Mouse (Mus musculus) forebrain, embryonic 10.5 days (tissue): ENCODE results near the gene Ube2q1. TPM values are rescaled to one million over a fixed set of nuclear protein-coding genes. Genes with fewer than 3 reads are reported as not detected.
A peak's percentile ranks its signal among the peaks of the same experiment; 100 is the strongest.
"Not testable (repeated sequence)": the region's sequence is repeated elsewhere in the genome, so short reads cannot be mapped to it uniquely, and the experiment has no call there.

Experiments used
- DNase-seq: peaks from one replicate; pipeline ENCODE4 v3.0.0-alpha.2; 2017; ENCODE audit warnings: low spot score; ENCODE audit errors: extremely low spot score
- H3K27ac ChIP-seq: fragments of 300-500 bp; sonication (generic); 2 replicates; pipeline ENCODE4 v1.5.1; 2016; ENCODE audit warnings: mild to moderate bottlenecking
- H3K27me3 ChIP-seq: fragments of 300-500 bp; sonication (generic); 2 replicates; pipeline ENCODE4 v1.6.1; 2016; ENCODE audit warnings: mild to moderate bottlenecking; ENCODE audit not compliant: poor library complexity, severe bottlenecking
- H3K36me3 ChIP-seq: fragments of 300-500 bp; sonication (generic); replicated peaks from 2 replicates; pipeline ENCODE4 v1.6.1; 2016; ENCODE audit warnings: mild to moderate bottlenecking, moderate library complexity
- H3K4me1 ChIP-seq: fragments of 300-500 bp; sonication (generic); 2 replicates; pipeline ENCODE4 v1.6.1; 2016
- H3K4me3 ChIP-seq: fragments of 300-500 bp; sonication (generic); 2 replicates; pipeline ENCODE4 v1.5.1; 2016; ENCODE audit warnings: mild to moderate bottlenecking, moderate library complexity
- H3K9me3 ChIP-seq: fragments of 300-500 bp; sonication (generic); 2 replicates; pipeline ENCODE4 v1.6.1; 2016; ENCODE audit warnings: mild to moderate bottlenecking, moderate library complexity
- WGBS: fragments of 180-500 bp; shearing (Covaris S2); methylation state at CpG from one replicate; pipeline ENCODE4 v1.1.7; 2016; 5-methylcytosine and 5-hydroxymethylcytosine counted together
- polyA plus RNA-seq: library from polyadenylated mRNA; unstranded; fragments of >200 nt; fragmentation: Nextera tagmentation; extraction: Ambion mirVana; gene quantifications from 2 replicates; pipeline ENCODE4 v1.2.1, GENCODE M21; 2016

Ube2q1 gene
- polyA plus RNA-seq, 1 experiment from 2014 or later: 12.7 TPM

DNA sequence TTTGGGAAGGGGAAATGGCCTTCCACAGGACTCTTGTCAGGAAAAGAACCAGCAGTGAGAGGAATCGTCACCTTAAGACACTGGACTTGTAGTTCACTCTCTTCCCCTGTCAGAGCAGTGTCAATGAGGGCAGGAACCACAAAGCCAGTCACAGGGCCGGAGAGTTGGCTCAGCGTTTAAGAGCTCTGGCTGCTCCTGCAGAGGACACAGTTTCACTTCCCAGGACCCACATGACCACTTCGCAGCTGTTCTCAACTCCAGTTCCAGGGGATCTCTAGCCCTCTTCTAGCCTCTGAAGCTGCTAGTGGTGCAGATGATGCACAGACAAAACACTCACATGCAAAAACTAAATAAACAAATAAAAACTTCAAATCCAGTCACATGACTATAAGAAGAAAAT, 22.9 kb downstream of the Ube2q1 start:
- Histone ChIP-seq H3K27ac (no peak overlapping the region), H3K4me1 (peaks cover 8% of the 10 kb centered on the region), H3K9me3 (no peaks in the 10 kb centered on the region), H3K4me3 (no peak overlapping the region), H3K36me3 (no peaks in the 10 kb centered on the region), H3K27me3 (peaks cover 9% of the 10 kb centered on the region; the same call in 1 of the 2 replicates)
- DNase-seq: no peak
- WGBS: 71% methylated on average over 4 of the region's 4 CpGs

DNA sequence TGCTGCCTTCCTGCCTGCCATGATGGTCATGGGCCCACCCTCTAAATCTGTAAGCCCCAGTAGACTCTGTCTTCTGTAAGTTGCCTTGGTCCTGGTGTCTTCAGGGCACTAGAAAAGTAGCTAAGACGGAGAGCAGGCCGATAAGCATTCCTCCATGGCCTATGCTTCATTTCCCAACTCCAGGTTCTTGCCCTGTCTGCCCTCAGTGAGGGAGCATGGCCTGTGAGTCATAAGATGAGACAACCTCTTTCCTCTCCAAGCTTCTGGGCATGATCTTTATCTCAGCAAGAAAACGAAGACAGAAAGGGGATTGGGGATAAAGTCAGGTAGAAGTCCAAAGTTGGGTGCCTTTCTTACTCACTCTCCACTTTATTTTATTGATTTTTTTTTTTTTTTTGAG, 25.1 kb downstream of the Ube2q1 start:
- WGBS: 87% methylated on average over 3 of the region's 3 CpGs

DNA sequence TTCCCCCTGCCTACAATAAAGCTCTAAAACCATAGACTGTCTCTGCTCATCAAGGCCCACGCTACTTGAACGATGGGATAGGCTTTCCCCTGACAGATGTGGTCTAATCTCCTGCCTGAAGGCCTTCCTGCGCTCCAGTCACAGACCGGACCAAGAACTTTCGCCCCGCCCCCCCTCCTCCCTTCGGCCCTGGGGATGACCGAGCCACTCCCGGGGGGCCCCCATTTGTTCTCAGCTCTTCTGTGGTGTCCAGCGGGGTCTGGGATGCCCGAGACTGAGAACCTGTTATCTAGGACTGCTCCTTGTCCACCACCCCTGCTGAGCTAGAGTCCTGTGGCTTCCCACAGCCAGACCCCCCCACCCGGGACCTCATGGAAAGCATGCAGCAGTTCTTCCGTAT, 26.1 kb downstream of the Ube2q1 start:
- Histone ChIP-seq H3K4me1 (peaks cover 12% of the 10 kb centered on the region), H3K27ac (peak overlapping the region; percentile 60; the same call in 1 of the 2 replicates), H3K36me3 (no peaks in the 10 kb centered on the region), H3K9me3 (no peaks in the 10 kb centered on the region), H3K4me3 (peak overlapping the region; percentile 35), H3K27me3 (peaks cover 9% of the 10 kb centered on the region; the same call in 1 of the 2 replicates)
- no peak for DNase-seq
- 3% methylated on average over 13 of the region's 13 CpGs for WGBS

More for the DNA sequence above, 25.1 kb downstream of the Ube2q1 start:
- Histone ChIP-seq H3K9me3 (no peaks in the 10 kb centered on the region), H3K4me3 (no peak overlapping the region), H3K27me3 (peaks cover 9% of the 10 kb centered on the region; the same call in 1 of the 2 replicates), H3K36me3 (no peaks in the 10 kb centered on the region), H3K4me1 (peaks cover 12% of the 10 kb centered on the region), H3K27ac (no peak overlapping the region)
- DNase-seq: no peak

DNA sequence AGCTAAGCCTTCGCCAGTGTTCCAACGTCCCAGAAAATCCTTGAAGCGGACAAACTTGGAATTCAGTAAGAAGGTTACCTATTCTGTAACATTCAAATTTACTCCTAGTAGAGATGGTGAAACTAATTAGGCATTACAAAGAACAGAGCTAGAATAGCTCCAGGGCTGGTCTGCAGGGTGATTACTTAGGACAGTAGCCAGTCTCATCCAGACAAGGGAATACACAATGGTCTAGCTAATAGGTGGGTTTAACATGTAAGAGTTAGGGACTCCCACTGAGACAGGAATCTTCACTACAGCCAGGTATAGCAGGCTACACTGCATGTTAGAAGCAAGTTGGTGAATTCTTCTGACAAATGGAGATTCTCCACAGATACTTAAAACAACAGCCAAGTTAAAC, 26.7 kb downstream of the Ube2q1 start:
- not testable (repeated sequence) for H3K27me3 ChIP-seq, H3K36me3 ChIP-seq, H3K4me3 ChIP-seq, H3K9me3 ChIP-seq, DNase-seq, H3K27ac ChIP-seq
- H3K4me1 ChIP-seq: peaks cover 12% of the 10 kb centered on the region
- WGBS: 26% methylated on average over 3 of the region's 3 CpGs

DNA sequence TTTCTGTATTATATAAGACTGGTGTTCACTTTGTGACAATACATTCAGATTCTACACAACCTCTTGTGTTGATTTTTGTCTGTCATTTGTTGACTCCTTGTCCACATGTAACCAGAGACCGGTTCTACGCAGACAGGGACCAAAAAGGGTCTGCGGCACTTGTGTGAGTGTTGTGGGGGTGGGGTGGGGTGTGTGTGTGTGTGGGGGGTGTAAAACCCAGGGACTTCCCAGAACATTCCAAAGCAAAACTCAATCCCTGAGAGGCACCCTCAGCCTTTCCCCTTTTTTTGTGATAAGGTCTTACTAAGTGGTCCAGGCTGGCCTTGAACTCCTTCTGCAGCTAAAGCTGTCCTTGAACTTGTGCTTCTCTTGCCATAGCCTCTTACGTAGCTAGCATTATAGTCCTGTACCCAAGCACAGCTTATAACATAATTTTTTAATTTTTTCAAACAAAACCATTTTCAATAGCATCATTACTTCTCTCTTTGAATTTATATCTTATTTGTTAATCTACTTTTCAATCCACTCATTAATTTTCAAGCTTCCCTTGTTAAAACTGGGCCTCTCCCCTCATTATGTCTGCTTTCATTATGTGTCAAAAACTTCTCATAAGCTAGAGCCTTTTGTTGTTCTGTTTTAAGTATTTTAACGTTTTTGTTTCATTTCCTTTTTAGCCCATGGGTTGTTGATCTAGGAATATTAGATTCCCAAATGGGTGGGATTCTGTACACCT, 27.5 kb downstream of the Ube2q1 start:
- 63% methylated on average over 5 of the region's 5 CpGs for WGBS
- no peaks in the 10 kb centered on the region for H3K36me3 ChIP-seq
- no peak for DNase-seq
- H3K4me3 ChIP-seq: no peak overlapping the region
- peaks cover 9% of the 10 kb centered on the region; the same call in 1 of the 2 replicates for H3K27me3 ChIP-seq
- peaks cover 12% of the 10 kb centered on the region for H3K4me1 ChIP-seq
- no peak overlapping the region for H3K27ac ChIP-seq
- H3K9me3 ChIP-seq: no peaks in the 10 kb centered on the region

DNA sequence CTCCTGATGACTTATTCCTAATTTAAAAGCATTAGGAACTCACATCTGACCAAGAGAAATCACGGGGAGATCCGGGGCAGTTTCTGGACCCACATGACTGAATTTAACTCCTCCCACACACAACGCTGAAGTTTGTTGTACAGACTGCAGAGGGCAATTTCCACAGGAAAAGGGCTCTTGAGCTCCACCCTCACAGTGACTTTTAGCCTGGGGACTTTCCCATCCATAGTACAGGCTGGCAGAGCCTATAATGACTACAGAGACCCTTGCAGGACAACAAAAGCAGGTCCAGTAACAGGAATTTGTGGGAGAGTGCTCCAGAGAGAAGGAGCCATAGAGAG, 28.1 kb downstream of the Ube2q1 start:
- DNase-seq: no peak
- H3K27me3 ChIP-seq: peaks cover 9% of the 10 kb centered on the region; the same call in 1 of the 2 replicates
- H3K27ac ChIP-seq: no peak overlapping the region
- peaks cover 12% of the 10 kb centered on the region for H3K4me1 ChIP-seq
- no peak overlapping the region for H3K4me3 ChIP-seq
- no peaks in the 10 kb centered on the region for H3K36me3 ChIP-seq
- no peaks in the 10 kb centered on the region for H3K9me3 ChIP-seq
- 52% methylated on average over 3 of the region's 3 CpGs for WGBS

DNA sequence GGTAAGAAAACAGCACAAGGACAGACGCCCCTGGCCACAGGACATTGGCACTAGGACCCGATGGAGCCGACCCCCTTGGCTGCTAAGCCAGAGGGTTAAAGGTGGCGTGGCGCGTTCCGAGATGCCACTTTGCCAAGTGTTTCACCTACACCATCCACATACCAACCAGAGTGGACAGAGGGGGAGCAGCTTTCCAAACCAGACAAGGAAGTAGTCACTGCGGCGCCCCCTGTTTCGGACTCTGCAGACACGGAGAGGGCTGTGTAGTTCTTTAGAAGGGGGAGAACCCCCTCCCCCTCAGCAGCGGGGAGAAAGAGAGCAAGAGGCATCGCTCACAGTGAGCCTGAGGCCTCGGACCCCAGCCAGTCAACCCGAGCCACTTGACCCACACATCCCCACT, 29.5 kb downstream of the Ube2q1 start:
- Histone ChIP-seq H3K36me3 (no peaks in the 10 kb centered on the region), H3K4me3 (no peak overlapping the region), H3K9me3 (no peaks in the 10 kb centered on the region), H3K27ac (no peak overlapping the region), H3K27me3 (peaks cover 9% of the 10 kb centered on the region; the same call in 1 of the 2 replicates), H3K4me1 (peaks cover 12% of the 10 kb centered on the region)
- DNase-seq: no peak
- 71% methylated on average over 15 of the region's 15 CpGs for WGBS

DNA sequence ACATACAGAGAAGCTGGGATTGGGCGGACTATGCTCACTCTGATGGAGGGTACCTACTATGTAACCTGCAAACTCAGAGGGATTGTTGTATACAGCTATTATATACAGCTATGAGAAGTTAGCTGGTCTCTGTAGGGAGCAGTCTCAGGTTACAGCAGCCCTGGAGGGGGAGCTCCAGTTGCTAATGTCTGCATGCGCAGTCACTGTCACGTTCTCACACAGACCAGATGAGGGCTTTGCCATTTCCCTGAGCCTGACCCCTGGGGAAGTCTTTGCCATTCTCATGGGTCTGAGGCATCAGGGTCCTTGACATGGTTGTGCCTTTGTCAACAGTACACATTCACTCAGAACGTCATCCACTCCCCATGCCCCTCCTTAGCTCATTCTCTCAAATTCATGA, 31.8 kb downstream of the Ube2q1 start:
- no peak overlapping the region for H3K27ac ChIP-seq
- H3K4me3 ChIP-seq: no peak overlapping the region
- H3K27me3 ChIP-seq: no peaks in the 10 kb centered on the region
- 0 out of 2 replicates have a peak, but pooled peaks cover 3% of the 10 kb centered on the region for H3K4me1 ChIP-seq
- no peaks in the 10 kb centered on the region for H3K9me3 ChIP-seq
- WGBS: 64% methylated on average over 4 of the region's 4 CpGs
- no peaks in the 10 kb centered on the region for H3K36me3 ChIP-seq
- no peak for DNase-seq

DNA sequence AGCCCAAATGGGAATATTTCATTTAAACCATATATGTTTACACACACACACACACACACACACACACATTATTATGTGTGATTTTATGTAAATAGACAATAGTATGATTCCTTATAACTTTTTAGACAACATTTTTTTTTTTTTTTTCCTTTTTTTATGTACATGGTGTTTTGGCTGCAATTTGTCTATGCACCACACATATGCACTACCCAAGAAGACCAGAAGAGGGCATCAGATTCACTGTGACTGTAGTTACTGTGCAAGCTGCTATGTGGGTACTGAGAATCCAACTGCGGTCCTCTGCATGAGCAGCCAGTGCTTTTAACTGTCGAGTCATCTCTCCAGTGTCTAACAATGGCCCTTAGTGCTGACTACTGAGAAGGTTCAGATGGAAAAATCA, 33.3 kb downstream of the Ube2q1 start:
- WGBS: 93% methylated on average over 2 of the region's 2 CpGs
- Histone ChIP-seq H3K36me3 (no peaks in the 10 kb centered on the region), H3K9me3 (no peaks in the 10 kb centered on the region; the same call in 1 of the 2 replicates), H3K27me3 (no peaks in the 10 kb centered on the region), H3K4me1 (0 out of 2 replicates have a peak, but pooled peaks cover 2% of the 10 kb centered on the region), H3K4me3 (no peak overlapping the region), H3K27ac (no peak overlapping the region)
- no peak for DNase-seq

DNA sequence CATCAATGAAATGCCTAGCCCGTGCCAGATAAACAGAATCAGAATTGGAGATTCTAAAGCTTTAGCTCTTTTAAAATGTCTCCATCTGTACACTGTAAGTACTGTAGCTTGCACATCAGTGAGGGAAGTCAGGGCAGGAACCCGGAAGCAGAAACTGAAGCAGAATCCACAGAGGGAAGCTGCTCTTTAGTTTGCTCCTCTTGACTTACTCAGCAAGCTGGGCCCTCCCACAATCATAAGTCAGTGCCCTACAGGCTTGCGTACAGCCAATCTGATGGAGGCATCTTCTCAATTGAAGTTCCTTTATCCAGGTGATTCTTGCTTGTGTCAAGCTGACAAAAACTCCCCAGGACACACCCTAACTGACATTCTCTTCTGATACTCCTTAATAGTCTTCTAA, 33.8 kb downstream of the Ube2q1 start:
- no peak overlapping the region for H3K4me3 ChIP-seq
- no peak for DNase-seq
- no peak overlapping the region for H3K27ac ChIP-seq
- H3K9me3 ChIP-seq: no peaks in the 10 kb centered on the region; the same call in 1 of the 2 replicates
- 91% methylated on average over 3 of the region's 3 CpGs for WGBS
- no peaks in the 10 kb centered on the region for H3K36me3 ChIP-seq
- no peaks in the 10 kb centered on the region for H3K4me1 ChIP-seq
- H3K27me3 ChIP-seq: no peaks in the 10 kb centered on the region

DNA sequence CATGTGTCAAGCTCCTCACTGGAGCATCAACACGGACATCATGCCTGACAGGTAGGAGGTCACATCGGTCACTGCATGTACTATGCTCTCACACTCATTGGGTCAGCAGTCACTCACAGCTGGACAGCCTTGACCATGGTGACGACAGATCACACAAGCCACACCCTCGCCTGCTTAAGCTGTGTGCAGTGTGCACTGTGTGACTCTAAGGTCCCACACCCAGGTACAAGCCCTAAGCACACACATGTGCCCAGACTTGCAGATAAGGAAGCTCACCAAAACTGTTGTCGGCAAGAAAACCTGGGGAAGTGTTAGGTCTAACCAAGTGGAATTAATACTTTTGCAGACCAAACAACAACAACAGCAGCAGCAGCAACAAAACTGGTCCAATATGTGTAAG, 34.5 kb downstream of the Ube2q1 start:
- WGBS: 86% methylated on average over 5 of the region's 5 CpGs
- no peak overlapping the region for H3K4me3 ChIP-seq
- H3K27me3 ChIP-seq: no peaks in the 10 kb centered on the region
- no peaks in the 10 kb centered on the region; the same call in 1 of the 2 replicates for H3K9me3 ChIP-seq
- H3K27ac ChIP-seq: no peak overlapping the region
- no peaks in the 10 kb centered on the region for H3K36me3 ChIP-seq
- DNase-seq: no peak
- no peaks in the 10 kb centered on the region for H3K4me1 ChIP-seq

DNA sequence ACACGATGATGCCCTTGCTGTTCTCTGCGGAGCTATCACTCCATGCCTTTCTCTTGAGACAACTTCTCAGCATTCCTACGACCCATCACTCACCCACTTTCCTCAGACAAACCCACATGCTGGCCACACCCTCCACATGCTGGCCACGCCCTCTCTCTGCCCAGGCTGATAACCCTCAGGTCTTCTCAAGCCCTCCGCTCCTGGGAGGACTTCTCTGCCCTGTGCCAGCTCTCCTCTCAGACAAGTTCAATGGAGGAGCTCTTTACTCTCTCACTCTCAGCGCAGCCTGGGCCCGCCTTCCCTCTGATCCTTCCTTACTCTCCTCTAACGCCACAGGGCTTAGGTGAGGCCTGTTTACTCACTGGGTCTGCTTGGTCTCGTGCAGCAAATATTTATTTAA, 35.2 kb downstream of the Ube2q1 start:
- Histone ChIP-seq H3K4me3 (no peak overlapping the region), H3K27ac (no peak overlapping the region), H3K9me3 (no peaks in the 10 kb centered on the region; the same call in 1 of the 2 replicates), H3K27me3 (no peaks in the 10 kb centered on the region), H3K4me1 (no peaks in the 10 kb centered on the region), H3K36me3 (no peaks in the 10 kb centered on the region)
- DNase-seq: no peak
- 67% methylated on average over 9 of the region's 9 CpGs for WGBS

DNA sequence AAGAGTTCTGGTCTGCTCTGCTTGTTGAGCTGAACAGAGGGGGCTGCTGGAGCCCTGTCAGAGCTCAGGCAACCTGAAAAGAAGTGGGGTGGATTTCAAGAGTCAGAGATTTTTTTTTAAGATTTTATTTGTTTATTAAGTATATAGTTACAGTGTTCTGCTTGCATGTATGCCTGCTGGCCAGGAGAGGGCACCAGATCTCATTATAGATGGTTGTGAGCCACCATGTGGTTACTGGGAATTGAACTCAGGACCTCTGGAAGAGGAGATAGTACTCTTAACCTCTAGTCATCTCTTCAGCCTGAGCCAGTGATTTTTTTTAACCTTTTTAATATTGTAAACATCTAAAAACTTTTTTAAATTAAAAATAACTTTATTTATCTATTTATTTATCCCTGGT, 37.4 kb downstream of the Ube2q1 start:
- no peaks in the 10 kb centered on the region for H3K4me1 ChIP-seq
- no peaks in the 10 kb centered on the region for H3K27me3 ChIP-seq
- H3K4me3 ChIP-seq: no peak overlapping the region
- no peak overlapping the region for H3K27ac ChIP-seq
- no peaks in the 10 kb centered on the region for H3K36me3 ChIP-seq
- no peaks in the 10 kb centered on the region; the same call in 1 of the 2 replicates for H3K9me3 ChIP-seq
- no peak for DNase-seq
